Mouse (Mus musculus) mesoderm, embryonic 11.5 days (tissue): ENCODE results near the gene Gm26938.
A peak's percentile ranks its signal among the peaks of the same experiment; 100 is the strongest.

ENCODE experiments used
- DNase-seq: peaks from one replicate; pipeline ENCODE4 v3.0.0-alpha.2; 2012; ENCODE audit warnings: low read depth, low spot score

The Gm26938 gene

GRCm38 (mm10) chr5:139826357-139827055 is at the start of gene Gm26938, which contains the start of gene Psmg3:
Gene Gm26938 (minus strand): TSS chr5:139826407.
Gene Psmg3 (minus strand): TSS chr5:139826885.
- peak; percentile 93 for DNase-seq

DNA sequence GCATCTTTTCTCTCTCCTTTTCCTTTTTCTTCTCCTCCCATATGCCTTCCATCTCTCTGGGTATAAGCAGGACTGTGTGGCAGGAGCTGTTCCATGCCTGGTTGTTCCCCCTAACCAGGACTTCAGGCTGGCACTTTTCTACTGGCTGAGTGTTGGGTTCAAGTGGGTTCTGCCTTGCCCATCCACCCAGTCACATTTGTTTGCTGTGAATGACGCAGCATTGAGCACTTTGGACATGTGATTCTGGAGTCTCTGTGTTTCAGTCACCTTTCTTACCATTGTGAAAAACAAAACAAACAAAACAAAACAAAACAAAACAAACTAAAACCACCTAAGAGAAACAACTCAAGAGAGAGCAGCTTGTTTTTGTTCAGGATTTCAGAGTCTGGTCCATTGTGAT is 45.3 kb upstream of the Gm26938 start:
- no peak for DNase-seq

GRCm38 (mm10) chr5:139870886-139871285 is 44.7 kb upstream of the Gm26938 start:
- no peak for DNase-seq

- no peak for DNase-seq
Observed at GRCm38 (mm10) chr5:139862759-139863158, 36.6 kb upstream of the Gm26938 start.

- no peak for DNase-seq
Observed at GRCm38 (mm10) chr5:139860328-139861104, 34.3 kb upstream of the Gm26938 start.

- DNase-seq: no peak
Observed at GRCm38 (mm10) chr5:139849626-139850320, 23.6 kb upstream of the Gm26938 start.

DNA sequence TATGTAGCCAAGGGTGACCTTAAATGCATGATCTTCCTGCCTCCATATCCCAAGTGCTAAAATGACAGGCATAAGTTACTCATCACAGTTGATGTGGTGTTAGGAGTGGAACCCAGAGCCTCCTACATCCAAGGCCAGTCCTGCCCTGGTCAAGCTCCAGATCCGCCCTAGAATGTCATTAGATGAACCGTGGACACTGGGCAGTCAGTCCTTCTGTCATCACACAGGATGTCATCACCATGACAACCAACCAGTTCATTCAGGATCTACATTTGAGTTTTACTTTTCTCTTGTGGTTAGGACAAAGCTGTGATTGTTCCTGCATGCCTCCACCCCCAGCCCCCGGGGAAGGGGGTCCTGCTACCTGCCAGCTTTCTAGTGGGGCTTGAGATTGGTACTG is 12.9 kb upstream of the Gm26938 start:
- DNase-seq: peak; percentile 39

DNA sequence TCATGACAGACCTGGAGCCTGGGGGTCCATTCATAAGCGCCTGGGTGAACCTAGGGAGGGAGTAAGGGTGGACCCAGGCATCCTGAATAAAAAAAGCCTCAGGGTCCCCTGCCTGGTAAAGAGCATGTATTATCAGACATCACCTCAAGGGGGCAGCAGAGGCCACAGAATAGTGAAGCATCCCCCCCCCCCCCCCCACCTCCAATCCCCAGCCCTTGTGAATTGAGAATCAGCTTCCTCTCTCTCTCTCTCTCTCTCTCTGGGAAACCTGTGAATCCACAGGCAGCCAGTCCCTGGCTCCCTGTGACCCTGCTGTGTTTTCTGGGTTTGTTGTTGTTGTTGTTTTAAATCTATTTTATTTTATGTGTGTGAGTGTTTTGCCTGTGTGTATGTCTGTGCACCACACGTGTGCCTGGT is 12.3 kb upstream of the Gm26938 start:
- peak; percentile 73 for DNase-seq

DNA sequence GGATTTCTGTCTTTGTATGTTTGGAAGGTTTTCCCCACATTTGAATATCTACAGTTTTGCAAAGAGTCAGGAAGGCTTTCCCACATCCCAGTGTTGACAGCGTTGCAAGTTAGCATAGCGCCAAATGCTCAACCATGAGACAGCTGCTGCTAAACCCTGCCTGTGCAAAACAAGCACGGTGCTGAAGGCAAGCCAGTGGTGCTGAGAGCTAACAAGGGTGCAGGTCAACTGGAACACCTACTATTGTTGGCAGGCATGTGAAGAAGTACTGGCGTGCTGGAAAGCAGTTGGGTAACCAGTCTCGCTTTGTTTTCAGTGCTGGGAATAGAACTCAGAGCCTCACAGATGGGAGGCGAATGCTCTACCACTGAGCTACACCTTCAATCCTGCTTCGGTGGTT is 9.5 kb upstream of the Gm26938 start:
- DNase-seq: no peak

DNA sequence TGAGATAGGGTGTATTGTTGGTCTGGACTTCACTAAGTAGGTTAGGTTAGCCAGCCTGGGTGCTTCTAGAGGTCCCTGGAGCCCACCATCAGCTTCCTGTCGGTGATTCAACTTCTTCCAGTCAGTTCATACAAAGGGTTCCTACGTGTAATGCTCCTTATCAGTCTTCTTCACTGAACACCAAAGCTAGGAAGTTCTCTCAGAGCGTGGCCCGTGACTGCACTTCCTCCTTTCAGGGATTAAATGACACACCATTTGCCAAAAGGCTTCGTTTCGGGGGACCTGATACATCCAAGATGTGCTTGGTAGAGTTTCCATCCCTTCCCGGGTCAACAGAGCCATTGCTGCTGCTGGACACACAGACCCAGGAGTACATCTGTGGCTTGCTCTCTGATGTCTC is 5.9 kb upstream of the Gm26938 start:
- no peak for DNase-seq

GRCm38 (mm10) chr5:139830734-139831133 is 4.5 kb upstream of the Gm26938 start:
- DNase-seq: no peak

DNA sequence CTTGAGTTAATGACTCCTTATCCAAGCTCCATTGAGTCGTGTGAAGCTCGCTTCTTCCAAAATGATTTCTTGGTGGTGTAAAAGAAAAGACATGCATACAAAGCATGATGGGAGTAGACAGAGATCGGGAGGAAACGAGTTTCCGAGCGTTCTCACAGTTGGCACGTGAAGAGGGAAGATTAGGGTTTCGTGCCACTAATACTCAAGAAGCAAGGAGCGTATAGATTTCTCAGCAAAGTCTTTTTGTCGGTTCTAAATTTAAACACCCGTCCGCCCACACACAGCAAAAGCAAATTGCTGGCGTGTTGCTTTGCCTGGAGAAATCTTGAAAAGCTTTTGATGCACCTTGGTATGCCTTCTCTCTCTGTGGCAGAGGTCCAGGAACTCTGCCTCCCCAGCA is 3.2 kb upstream of the Gm26938 start:
- no peak for DNase-seq

- DNase-seq: no peak
Observed at GRCm38 (mm10) chr5:139827593-139827992, 1.4 kb upstream of the Gm26938 start.

- DNase-seq: no peak
Observed at GRCm38 (mm10) chr5:139825947-139826346, 260 bp downstream of the Gm26938 start.

DNA sequence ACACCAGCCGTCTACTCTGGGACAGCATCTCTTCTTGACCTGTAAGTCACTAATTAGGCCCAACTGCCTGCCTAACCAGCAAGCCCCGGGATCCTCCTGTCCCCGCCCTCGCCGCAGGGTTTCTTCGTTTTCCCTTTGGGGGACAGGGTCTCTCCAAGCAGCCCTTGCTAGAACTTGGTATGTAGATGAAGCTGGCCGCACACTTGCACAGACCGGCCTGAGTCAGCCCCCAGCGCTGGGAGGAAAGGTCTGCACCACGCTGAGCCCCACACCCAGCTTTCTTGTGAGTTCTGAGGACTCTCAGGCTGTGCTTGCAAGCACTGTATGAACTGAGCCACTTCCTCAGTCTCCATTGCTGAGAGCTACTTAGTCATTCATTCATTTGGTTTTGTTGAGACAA is 1.7 kb downstream of the Gm26938 start:
- DNase-seq: no peak

- DNase-seq: peak; percentile 50
Observed at GRCm38 (mm10) chr5:139821466-139822459, 4.4 kb downstream of the Gm26938 start.

DNA sequence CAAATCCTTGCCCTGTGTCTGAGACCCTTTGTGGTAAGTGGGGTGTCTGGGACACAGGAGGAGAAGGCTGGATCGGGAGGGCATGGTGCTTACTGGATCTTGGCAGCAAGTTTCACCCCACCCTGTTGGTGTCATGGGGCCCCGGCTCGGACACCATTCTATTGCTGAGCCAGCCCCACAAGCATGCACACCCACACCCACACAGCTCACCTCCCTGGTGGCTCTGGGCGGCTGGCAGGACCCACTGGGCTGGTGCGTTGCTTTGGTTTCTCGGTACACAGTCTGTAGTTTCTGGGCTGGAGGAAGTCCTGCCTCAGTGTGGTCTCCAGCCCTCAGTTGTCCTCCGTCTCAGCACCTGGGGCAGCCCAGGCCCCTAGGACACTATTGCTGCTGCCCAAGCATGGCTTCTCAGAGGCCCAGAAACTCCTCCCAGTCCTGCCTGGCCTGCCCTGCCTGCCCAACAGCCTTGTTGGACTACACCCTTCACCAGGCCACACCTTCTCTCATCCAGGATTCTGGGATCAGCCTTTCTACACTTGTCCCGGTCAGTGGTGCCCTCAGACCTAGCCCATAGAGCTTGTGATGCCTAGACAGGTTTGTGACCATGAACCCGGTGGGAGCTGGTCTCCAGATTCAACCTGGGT is 6.5 kb downstream of the Gm26938 start, which contains the start of gene Tmem184a:
Gene Tmem184a (minus strand): TSS at position 380 of the 644 bp plus-strand sequence.
- no peak for DNase-seq

DNA sequence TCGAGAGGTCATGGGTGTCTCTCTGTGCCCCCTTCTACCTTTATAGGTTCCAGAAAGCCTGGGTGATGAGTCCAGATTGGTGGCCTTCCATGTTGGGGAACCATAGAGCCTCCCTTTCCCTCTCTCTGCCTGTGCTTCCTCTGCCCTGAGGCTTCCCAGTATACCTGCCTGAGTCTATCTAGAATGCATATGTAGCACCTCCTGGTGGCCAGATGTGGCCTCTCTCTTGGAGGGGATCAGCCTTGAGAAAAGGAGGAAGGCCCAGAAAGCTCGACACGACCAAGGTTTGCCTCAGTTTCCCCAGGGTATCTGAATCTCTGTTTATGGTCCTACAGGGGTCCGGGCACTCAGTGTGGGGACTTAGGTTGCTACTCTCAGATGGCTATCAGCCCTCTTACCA is 7.4 kb downstream of the Gm26938 start:
- no peak for DNase-seq

DNA sequence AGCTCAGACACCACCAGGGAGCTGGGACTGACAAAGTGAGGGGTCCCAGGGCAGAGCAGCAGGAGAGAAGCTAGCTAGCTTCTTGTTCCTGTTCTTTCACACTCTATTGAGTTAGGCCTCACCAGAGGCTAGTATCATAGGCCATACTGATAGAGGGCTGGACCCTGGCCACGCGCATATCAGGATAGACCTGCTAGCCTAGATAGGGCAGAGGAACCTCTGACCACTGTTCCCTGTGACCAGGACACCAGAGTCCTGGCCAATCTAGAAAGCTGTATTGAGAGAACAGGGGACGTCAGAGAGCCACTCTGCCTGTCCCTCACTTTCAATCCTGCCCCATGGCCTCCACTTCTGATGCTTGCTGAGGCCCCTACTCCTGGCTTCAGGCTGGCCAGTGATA is 8.2 kb downstream of the Gm26938 start:
- DNase-seq: no peak

DNA sequence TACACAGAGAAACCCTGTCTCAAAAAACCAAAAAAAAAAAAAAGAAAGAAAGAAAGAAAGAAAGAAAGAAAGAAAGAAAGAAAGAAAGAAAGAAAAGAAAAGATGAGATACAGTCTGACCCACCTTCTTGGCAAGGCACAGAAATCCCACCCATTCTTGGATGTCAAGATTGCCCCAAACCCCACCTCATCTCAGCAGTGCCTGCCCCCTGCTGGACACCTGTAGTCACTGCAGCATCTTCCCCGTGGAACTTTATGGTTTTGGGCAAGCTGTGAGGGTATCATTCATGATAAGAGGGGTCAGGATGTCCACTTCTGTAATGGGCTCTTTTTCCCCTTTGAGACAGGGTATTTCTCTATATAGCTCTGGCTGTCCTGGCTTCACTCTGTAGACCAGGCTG is 8.9 kb downstream of the Gm26938 start:
- DNase-seq: peak; percentile 23

- DNase-seq: no peak
Observed at GRCm38 (mm10) chr5:139816445-139816844, 9.8 kb downstream of the Gm26938 start.
